Mouse (Mus musculus): ENCODE measurements at regions not wholly inside any gene's neighbourhood (a gene's known extent, or its start where the extent isn't known, plus 50 kb on each side); places are given as distances from the start of the nearest gene placed in this dataset.
"Not testable (repeated sequence)": the region's sequence is repeated elsewhere in the genome, so short reads cannot be mapped to it uniquely, and the experiment has no call there.

GRCm38 (mm10) chr13:50906431-50906830 is 194.2 kb upstream of the Spin1 start:
- not testable (repeated sequence) for H3K4me2 ChIP-seq (ENCODE audit: low read length); H3K27ac ChIP-seq (ENCODE audit: low read depth, low read length)
- 91% methylated on average over 6 of the region's 6 CpGs for WGBS

GRCm38 (mm10) chr13:50906910-50907309 is 193.8 kb upstream of the Spin1 start:
- Histone ChIP-seq H3K4me2 (ENCODE audit: low read length) (no peak overlapping the region), H3K27me3 (replicated peaks; ENCODE audit: control insufficient read depth, insufficient read depth, low read length) (no peaks in the 10 kb centered on the region), H3K9ac (ENCODE audit: low read length) (no peak overlapping the region), H3K9me3 (replicated peaks; ENCODE audit: control insufficient read depth, low read length) (no peaks in the 10 kb centered on the region), H3K36me3 (ENCODE audit: control insufficient read depth, insufficient read depth, low read length) (no peaks in the 10 kb centered on the region), H3K27ac (ENCODE audit: low read depth, low read length) (no peak overlapping the region), H3K4me1 (ENCODE audit: control insufficient read depth, insufficient read depth, low read length) (no peaks in the 10 kb centered on the region), H3K4me3 (ENCODE audit: low read depth, low read length) (no peak overlapping the region)
- WGBS = 80% methylated on average over 1 of the region's 1 CpGs
- ATAC-seq = no peak
- DNase-seq (ENCODE audit: low spot score) = no peak

More at GRCm38 (mm10) chr13:50906431-50906830, 194.2 kb upstream of the Spin1 start:
- not testable (repeated sequence) for H3K9ac ChIP-seq (ENCODE audit: low read length); H3K27me3 ChIP-seq (replicated peaks; ENCODE audit: control insufficient read depth, insufficient read depth, low read length); H3K4me1 ChIP-seq (ENCODE audit: control insufficient read depth, insufficient read depth, low read length); ATAC-seq; H3K36me3 ChIP-seq (ENCODE audit: control insufficient read depth, insufficient read depth, low read length); DNase-seq (ENCODE audit: low spot score); H3K4me3 ChIP-seq (ENCODE audit: low read depth, low read length); H3K9me3 ChIP-seq (replicated peaks; ENCODE audit: control insufficient read depth, low read length)

- H3K27ac ChIP-seq (ENCODE audit: low read depth, low read length); H3K9ac ChIP-seq (ENCODE audit: low read length); H3K4me1 ChIP-seq (ENCODE audit: control insufficient read depth, insufficient read depth, low read length); H3K9me3 ChIP-seq (replicated peaks; ENCODE audit: control insufficient read depth, low read length); DNase-seq (ENCODE audit: low spot score); H3K4me3 ChIP-seq (ENCODE audit: low read depth, low read length); H3K36me3 ChIP-seq (ENCODE audit: control insufficient read depth, insufficient read depth, low read length); ATAC-seq; H3K27me3 ChIP-seq (replicated peaks; ENCODE audit: control insufficient read depth, insufficient read depth, low read length); H3K4me2 ChIP-seq (ENCODE audit: low read length): not testable (repeated sequence)
- WGBS = 73% methylated on average over 2 of the region's 2 CpGs
Measured at GRCm38 (mm10) chr13:50912776-50913175, 187.9 kb upstream of the Spin1 start.

- not testable (repeated sequence) for H3K27me3 ChIP-seq (replicated peaks; ENCODE audit: control insufficient read depth, insufficient read depth, low read length); H3K27ac ChIP-seq (ENCODE audit: low read depth, low read length); H3K4me2 ChIP-seq (ENCODE audit: low read length); ATAC-seq; H3K4me3 ChIP-seq (ENCODE audit: low read depth, low read length); H3K4me1 ChIP-seq (ENCODE audit: control insufficient read depth, insufficient read depth, low read length); H3K9ac ChIP-seq (ENCODE audit: low read length); H3K36me3 ChIP-seq (ENCODE audit: control insufficient read depth, insufficient read depth, low read length); DNase-seq (ENCODE audit: low spot score); H3K9me3 ChIP-seq (replicated peaks; ENCODE audit: control insufficient read depth, low read length)
- 83% methylated on average over 3 of the region's 3 CpGs for WGBS
Measured at GRCm38 (mm10) chr13:50934017-50934416, 166.7 kb upstream of the Spin1 start.

- H3K9me3 ChIP-seq (replicated peaks; ENCODE audit: control insufficient read depth, low read length) = no peaks in the 10 kb centered on the region
- no peaks in the 10 kb centered on the region for H3K36me3 ChIP-seq (ENCODE audit: control insufficient read depth, insufficient read depth, low read length)
- H3K27me3 ChIP-seq (replicated peaks; ENCODE audit: control insufficient read depth, insufficient read depth, low read length) = no peaks in the 10 kb centered on the region
- ATAC-seq = no peak
- no peak overlapping the region for H3K4me2 ChIP-seq (ENCODE audit: low read length)
- DNase-seq (ENCODE audit: low spot score) = no peak
- no peak overlapping the region for H3K9ac ChIP-seq (ENCODE audit: low read length)
- H3K4me1 ChIP-seq (ENCODE audit: control insufficient read depth, insufficient read depth, low read length) = no peaks in the 10 kb centered on the region
- H3K27ac ChIP-seq (ENCODE audit: low read depth, low read length) = no peak overlapping the region
- WGBS = 60% methylated on average over 3 of the region's 3 CpGs
- H3K4me3 ChIP-seq (ENCODE audit: low read depth, low read length) = no peak overlapping the region
Measured at GRCm38 (mm10) chr13:50942561-50942960, 158.1 kb upstream of the Spin1 start.

- no peak overlapping the region for H3K27ac ChIP-seq (ENCODE audit: low read depth, low read length)
- peak; percentile 52 for ATAC-seq
- no peaks in the 10 kb centered on the region for H3K36me3 ChIP-seq (ENCODE audit: control insufficient read depth, insufficient read depth, low read length)
- H3K4me2 ChIP-seq (ENCODE audit: low read length) = no peak overlapping the region
- H3K27me3 ChIP-seq (replicated peaks; ENCODE audit: control insufficient read depth, insufficient read depth, low read length) = no peaks in the 10 kb centered on the region
- peak; percentile 86 for DNase-seq (ENCODE audit: low spot score)
- 47% methylated on average over 6 of the region's 6 CpGs for WGBS
- H3K9ac ChIP-seq (ENCODE audit: low read length) = no peak overlapping the region
- no peak overlapping the region for H3K4me3 ChIP-seq (ENCODE audit: low read depth, low read length)
- H3K9me3 ChIP-seq (replicated peaks; ENCODE audit: control insufficient read depth, low read length) = no peaks in the 10 kb centered on the region
- H3K4me1 ChIP-seq (ENCODE audit: control insufficient read depth, insufficient read depth, low read length) = no peaks in the 10 kb centered on the region
Measured at GRCm38 (mm10) chr13:50949545-50950226, 151.0 kb upstream of the Spin1 start.

GRCm38 (mm10) chr13:50954671-50955070 is 146.0 kb upstream of the Spin1 start:
- Histone ChIP-seq H3K4me1 (ENCODE audit: control insufficient read depth, insufficient read depth, low read length) (no peaks in the 10 kb centered on the region), H3K9ac (ENCODE audit: low read length) (no peak overlapping the region), H3K9me3 (replicated peaks; ENCODE audit: control insufficient read depth, low read length) (no peaks in the 10 kb centered on the region), H3K36me3 (ENCODE audit: control insufficient read depth, insufficient read depth, low read length) (no peaks in the 10 kb centered on the region), H3K4me2 (ENCODE audit: low read length) (no peak overlapping the region), H3K4me3 (ENCODE audit: low read depth, low read length) (no peak overlapping the region), H3K27ac (ENCODE audit: low read depth, low read length) (no peak overlapping the region), H3K27me3 (replicated peaks; ENCODE audit: control insufficient read depth, insufficient read depth, low read length) (no peaks in the 10 kb centered on the region)
- ATAC-seq = no peak
- DNase-seq (ENCODE audit: low spot score) = no peak
- WGBS = 95% methylated on average over 6 of the region's 6 CpGs

- WGBS = 77% methylated on average over 20 of the region's 20 CpGs
- Histone ChIP-seq H3K4me1 (ENCODE audit: control insufficient read depth, insufficient read depth, low read length) (no peaks in the 10 kb centered on the region), H3K4me3 (ENCODE audit: low read depth, low read length) (no peak overlapping the region), H3K27me3 (replicated peaks; ENCODE audit: control insufficient read depth, insufficient read depth, low read length) (no peaks in the 10 kb centered on the region), H3K36me3 (ENCODE audit: control insufficient read depth, insufficient read depth, low read length) (no peaks in the 10 kb centered on the region), H3K27ac (ENCODE audit: low read depth, low read length) (no peak overlapping the region), H3K4me2 (ENCODE audit: low read length) (no peak overlapping the region), H3K9me3 (replicated peaks; ENCODE audit: control insufficient read depth, low read length) (no peaks in the 10 kb centered on the region), H3K9ac (ENCODE audit: low read length) (no peak overlapping the region)
- DNase-seq (ENCODE audit: low spot score) (no peak), ATAC-seq (no peak)
Measured at GRCm38 (mm10) chr13:50958051-50958883, 142.4 kb upstream of the Spin1 start.

GRCm38 (mm10) chr13:50960909-50961308 is 139.8 kb upstream of the Spin1 start:
- H3K4me3 ChIP-seq (ENCODE audit: low read depth, low read length) = no peak overlapping the region
- no peaks in the 10 kb centered on the region for H3K36me3 ChIP-seq (ENCODE audit: control insufficient read depth, insufficient read depth, low read length)
- no peak overlapping the region for H3K9ac ChIP-seq (ENCODE audit: low read length)
- ATAC-seq (no peak), DNase-seq (ENCODE audit: low spot score) (no peak)
- no peaks in the 10 kb centered on the region for H3K4me1 ChIP-seq (ENCODE audit: control insufficient read depth, insufficient read depth, low read length)
- 88% methylated on average over 12 of the region's 12 CpGs for WGBS
- H3K27me3 ChIP-seq (replicated peaks; ENCODE audit: control insufficient read depth, insufficient read depth, low read length) = no peaks in the 10 kb centered on the region
- H3K27ac ChIP-seq (ENCODE audit: low read depth, low read length) = no peak overlapping the region
- H3K9me3 ChIP-seq (replicated peaks; ENCODE audit: control insufficient read depth, low read length) = no peaks in the 10 kb centered on the region
- H3K4me2 ChIP-seq (ENCODE audit: low read length) = no peak overlapping the region

All from forebrain, embryonic 14.5 days (tissue).